Mouse (Mus musculus): ENCODE results near the gene Hba-x. TPM values are rescaled to one million over a fixed set of nuclear protein-coding genes. Genes with fewer than 3 reads are reported as not detected.
A peak's percentile ranks its signal among the peaks of the same experiment; 100 is the strongest.

The Hba-x gene
- polyA plus RNA-seq, 1 experiment from 2014 or later = 6,218 TPM

GRCm38 (mm10) chr11:32301506-32301905 is 25.3 kb downstream of the Hba-x start:
- 69% methylated on average over 1 of the region's 1 CpGs for WGBS
- no peak overlapping the region for H3K9ac ChIP-seq
- no peak overlapping the region for H3K4me2 ChIP-seq
- H3K36me3 ChIP-seq = no peaks in the 10 kb centered on the region
- no peak overlapping the region for H3K27ac ChIP-seq (ENCODE audit: poor library complexity, severe bottlenecking)
- no peaks in the 10 kb centered on the region for H3K4me1 ChIP-seq (replicated peaks)
- ATAC-seq (ENCODE audit: insufficient number of reproducible peaks, low FRiP score) = no peak
- H3K27me3 ChIP-seq (replicated peaks) = peaks cover 31% of the 10 kb centered on the region
- H3K4me3 ChIP-seq = no peak overlapping the region
- H3K9me3 ChIP-seq (replicated peaks) = no peaks in the 10 kb centered on the region

GRCm38 (mm10) chr11:32302824-32303419 is 26.7 kb downstream of the Hba-x start:
- Histone ChIP-seq H3K4me1 (replicated peaks) (no peaks in the 10 kb centered on the region), H3K9me3 (replicated peaks) (no peaks in the 10 kb centered on the region), H3K4me2 (no peak overlapping the region), H3K9ac (no peak overlapping the region), H3K27ac (ENCODE audit: poor library complexity, severe bottlenecking) (no peak overlapping the region), H3K4me3 (no peak overlapping the region), H3K36me3 (no peaks in the 10 kb centered on the region), H3K27me3 (replicated peaks) (peaks cover 36% of the 10 kb centered on the region)
- no peak for ATAC-seq (ENCODE audit: insufficient number of reproducible peaks, low FRiP score)
- whole genome bisulfite sequencing = 34% methylated on average over 2 of the region's 2 CpGs

- Histone ChIP-seq H3K4me2 (no peak overlapping the region), H3K9me3 (replicated peaks) (no peaks in the 10 kb centered on the region), H3K9ac (no peak overlapping the region), H3K36me3 (no peaks in the 10 kb centered on the region), H3K4me1 (replicated peaks) (no peaks in the 10 kb centered on the region), H3K4me3 (no peak overlapping the region), H3K27ac (ENCODE audit: poor library complexity, severe bottlenecking) (no peak overlapping the region), H3K27me3 (replicated peaks) (peaks cover 36% of the 10 kb centered on the region)
- ATAC-seq (ENCODE audit: insufficient number of reproducible peaks, low FRiP score) = no peak
- WGBS = 71% methylated on average over 1 of the region's 1 CpGs
Observed at GRCm38 (mm10) chr11:32303455-32303854, 27.3 kb downstream of the Hba-x start.

- no peak for ATAC-seq (ENCODE audit: insufficient number of reproducible peaks, low FRiP score)
- H3K27ac ChIP-seq (ENCODE audit: poor library complexity, severe bottlenecking) = no peak overlapping the region
- no peak overlapping the region for H3K4me2 ChIP-seq
- H3K9me3 ChIP-seq (replicated peaks) = no peaks in the 10 kb centered on the region
- no peak overlapping the region for H3K9ac ChIP-seq
- 73% methylated on average over 1 of the region's 1 CpGs for WGBS
- H3K36me3 ChIP-seq = no peaks in the 10 kb centered on the region
- H3K4me1 ChIP-seq (replicated peaks) = no peaks in the 10 kb centered on the region
- H3K4me3 ChIP-seq = no peak overlapping the region
- H3K27me3 ChIP-seq (replicated peaks) = peaks cover 19% of the 10 kb centered on the region
Observed at GRCm38 (mm10) chr11:32307006-32307405, 30.8 kb downstream of the Hba-x start.

- H3K4me3 ChIP-seq = no peak overlapping the region
- peaks cover 5% of the 10 kb centered on the region; the same call in 1 of the 2 replicates for H3K27me3 ChIP-seq (replicated peaks)
- 0 out of 2 replicates have a peak, but pooled peaks cover 7% of the 10 kb centered on the region for H3K4me1 ChIP-seq (replicated peaks)
- no peaks in the 10 kb centered on the region for H3K36me3 ChIP-seq
- H3K27ac ChIP-seq (ENCODE audit: poor library complexity, severe bottlenecking) = no peak overlapping the region
- WGBS = 77% methylated on average over 4 of the region's 4 CpGs
- H3K9me3 ChIP-seq (replicated peaks) = no peaks in the 10 kb centered on the region
- ATAC-seq (ENCODE audit: insufficient number of reproducible peaks, low FRiP score) = no peak
- H3K4me2 ChIP-seq = no peak overlapping the region
- H3K9ac ChIP-seq = no peak overlapping the region
Observed at GRCm38 (mm10) chr11:32309446-32309845, 33.2 kb downstream of the Hba-x start.

- Histone ChIP-seq H3K9ac (no peak overlapping the region), H3K4me2 (no peak overlapping the region), H3K4me3 (no peak overlapping the region), H3K4me1 (replicated peaks) (0 out of 2 replicates have a peak, but pooled peaks cover 7% of the 10 kb centered on the region), H3K36me3 (no peaks in the 10 kb centered on the region), H3K27me3 (replicated peaks) (peaks cover 5% of the 10 kb centered on the region; the same call in 1 of the 2 replicates), H3K9me3 (replicated peaks) (no peaks in the 10 kb centered on the region), H3K27ac (ENCODE audit: poor library complexity, severe bottlenecking) (no peak overlapping the region)
- ATAC-seq (ENCODE audit: insufficient number of reproducible peaks, low FRiP score) = no peak
- 69% methylated on average over 3 of the region's 3 CpGs for WGBS
Observed at GRCm38 (mm10) chr11:32309928-32310327, 33.7 kb downstream of the Hba-x start.

- no peaks in the 10 kb centered on the region for H3K9me3 ChIP-seq (replicated peaks)
- no peak overlapping the region for H3K4me2 ChIP-seq
- H3K9ac ChIP-seq = no peak overlapping the region
- peaks cover 14% of the 10 kb centered on the region; the same call in 1 of the 2 replicates for H3K4me1 ChIP-seq (replicated peaks)
- no peaks in the 10 kb centered on the region for H3K36me3 ChIP-seq
- no peak overlapping the region for H3K27ac ChIP-seq (ENCODE audit: poor library complexity, severe bottlenecking)
- H3K4me3 ChIP-seq = no peak overlapping the region
- ATAC-seq (ENCODE audit: insufficient number of reproducible peaks, low FRiP score) = no peak
- 79% methylated on average over 3 of the region's 3 CpGs for WGBS
- no peaks in the 10 kb centered on the region for H3K27me3 ChIP-seq (replicated peaks)
Observed at GRCm38 (mm10) chr11:32316009-32316408, 39.8 kb downstream of the Hba-x start.

- Histone ChIP-seq H3K27me3 (replicated peaks) (no peaks in the 10 kb centered on the region), H3K4me2 (no peak overlapping the region), H3K9ac (no peak overlapping the region), H3K36me3 (no peaks in the 10 kb centered on the region), H3K9me3 (replicated peaks) (no peaks in the 10 kb centered on the region), H3K27ac (ENCODE audit: poor library complexity, severe bottlenecking) (no peak overlapping the region), H3K4me3 (no peak overlapping the region), H3K4me1 (replicated peaks) (peaks cover 9% of the 10 kb centered on the region; the same call in 1 of the 2 replicates)
- no peak for ATAC-seq (ENCODE audit: insufficient number of reproducible peaks, low FRiP score)
- WGBS = 56% methylated on average over 11 of the region's 11 CpGs
Observed at GRCm38 (mm10) chr11:32320507-32321195, 44.5 kb downstream of the Hba-x start.

- H3K4me1 ChIP-seq (replicated peaks) = peaks cover 9% of the 10 kb centered on the region; the same call in 1 of the 2 replicates
- 35% methylated on average over 8 of the region's 8 CpGs for WGBS
- 0 out of 2 replicates have a peak, but pooled peaks have one; percentile 31 for ATAC-seq (ENCODE audit: insufficient number of reproducible peaks, low FRiP score)
Observed at GRCm38 (mm10) chr11:32321196-32321565, 45.0 kb downstream of the Hba-x start.

GRCm38 (mm10) chr11:32324609-32325008 is 48.4 kb downstream of the Hba-x start:
- H3K4me1 ChIP-seq (replicated peaks) = peaks cover 9% of the 10 kb centered on the region; the same call in 1 of the 2 replicates
- H3K27me3 ChIP-seq (replicated peaks) = peaks cover 16% of the 10 kb centered on the region; the same call in 1 of the 2 replicates
- H3K9ac ChIP-seq = no peak overlapping the region
- WGBS = 10% methylated on average over 15 of the region's 15 CpGs
- ATAC-seq (ENCODE audit: insufficient number of reproducible peaks, low FRiP score) = peak; percentile 80
- peak overlapping the region; percentile 54 for H3K4me2 ChIP-seq
- H3K27ac ChIP-seq (ENCODE audit: poor library complexity, severe bottlenecking) = no peak overlapping the region
- H3K36me3 ChIP-seq = no peaks in the 10 kb centered on the region
- no peak overlapping the region for H3K4me3 ChIP-seq
- no peaks in the 10 kb centered on the region for H3K9me3 ChIP-seq (replicated peaks)

More at GRCm38 (mm10) chr11:32321196-32321565, 45.0 kb downstream of the Hba-x start:
- H3K4me2 ChIP-seq = no peak overlapping the region
- no peak overlapping the region for H3K27ac ChIP-seq (ENCODE audit: poor library complexity, severe bottlenecking)
- H3K9ac ChIP-seq = no peak overlapping the region
- no peaks in the 10 kb centered on the region for H3K9me3 ChIP-seq (replicated peaks)
- H3K27me3 ChIP-seq (replicated peaks) = no peaks in the 10 kb centered on the region
- H3K4me3 ChIP-seq = no peak overlapping the region
- H3K36me3 ChIP-seq = no peaks in the 10 kb centered on the region
